Mouse (Mus musculus) megakaryocyte, embryonic 14.5 days (primary cell): ENCODE results near the gene Ahdc1.

Experiments used
- FLI1 ChIP-seq: IDR thresholded peaks from 2 replicates; pipeline ENCODE4 v1.6.1; 2012; ENCODE audit warnings: low read length, inconsistent platforms, mixed read lengths
- GATA1 ChIP-seq: IDR thresholded peaks from 3 replicates; pipeline ENCODE4 v1.6.1; 2012; ENCODE audit warnings: mixed read lengths, low read length, inconsistent platforms, borderline replicate concordance

GRCm38 (mm10) chr4:132972556-132972955 lies 38.5 kb upstream of the Ahdc1 start:
- no peak for TF ChIP-seq GATA1
- TF ChIP-seq FLI1 = no peak
